Comparison of ENCODE assay signal across 8 mouse cellular contexts in genomic region chr5:107987835-107988251, GRCm38 (mm10). TPM values are rescaled to one million over a fixed set of nuclear protein-coding genes. Genes with fewer than 3 reads are reported as not detected.
DNase-seq lines count a peak whose midpoint lies in the region; ATAC-seq and TF ChIP-seq lines count a peak whose summit lies in the region.

No protein-coding gene starts in this region.

- peak overlapping the region; percentile 99 for H3K4me2 ChIP-seq in intestine, postnatal 0 days (replicated peaks; ENCODE audit: low read depth)
- peak overlapping the region; percentile 67 for H3K4me2 ChIP-seq in midbrain, embryonic 13.5 days (replicated peaks)

- TF ChIP-seq POLR2A in ES-Bruce4 (IDR thresholded peaks at IDR 0.05; ENCODE audit: insufficient read depth, low read length), result no peak

- H3K9ac ChIP-seq in ES-Bruce4 (ENCODE audit: low read depth, poor library complexity, severe bottlenecking), result peak overlapping the region; percentile 73
- peak overlapping the region; percentile 70; the same call in 1 of the 2 replicates for H3K9ac ChIP-seq in intestine, postnatal 0 days (ENCODE audit: low read depth, low read length)
- peak overlapping the region; percentile 91; the same call in 1 of the 2 replicates for H3K9ac ChIP-seq in midbrain, embryonic 13.5 days (replicated peaks)

- WGBS in intestine, postnatal 0 days, result 4% methylated on average over 5 of the region's 5 CpGs
- WGBS in midbrain, embryonic 13.5 days, result 20% methylated on average over 5 of the region's 5 CpGs

- intact Hi-C loops in heart, postnatal 25 days (cut with DNase I), result loop anchor here (2.0 to 5.0 kb wide), 4 partner anchors 13 to 67 kb away; no protein-coding TSS in a partner anchor

- no peaks in the 10 kb centered on the region for H3K36me3 ChIP-seq in ES-Bruce4 (ENCODE audit: control insufficient read depth, insufficient read depth, low read length, poor library complexity, severe bottlenecking)
- no peaks in the 10 kb centered on the region for H3K36me3 ChIP-seq in erythroblast, embryonic 14.5 days (ENCODE audit: control insufficient read depth)
- H3K36me3 ChIP-seq in intestine, postnatal 0 days (ENCODE audit: control insufficient read depth, insufficient read depth), result no peaks in the 10 kb centered on the region
- no peaks in the 10 kb centered on the region for H3K36me3 ChIP-seq in midbrain, embryonic 13.5 days

- DNase-seq in heart, adult 11 months, result peak; percentile 85
- DNase-seq in heart, postnatal 25 days (ENCODE audit: low spot score), result no peak
- DNase-seq in right cerebral cortex, postnatal 36 days (ENCODE audit: low spot score in 2 of 2), result no peak

- no peak for TF ChIP-seq EP300 in ES-Bruce4 (IDR thresholded peaks at IDR 0.05; ENCODE audit: insufficient read depth, low read depth, low read length)

- no peaks in the 10 kb centered on the region for H3K9me3 ChIP-seq in ES-Bruce4 (replicated peaks; ENCODE audit: control insufficient read depth, insufficient read depth, low read length, poor library complexity, severe bottlenecking)
- no peaks in the 10 kb centered on the region; the same call in 1 of the 2 replicates for H3K9me3 ChIP-seq in erythroblast, embryonic 14.5 days (ENCODE audit: control insufficient read depth, low read length)
- no peaks in the 10 kb centered on the region for H3K9me3 ChIP-seq in intestine, postnatal 0 days (ENCODE audit: control insufficient read depth)
- no peaks in the 10 kb centered on the region for H3K9me3 ChIP-seq in midbrain, embryonic 13.5 days

- peak overlapping the region; percentile 56 for H3K4me3 ChIP-seq in ES-Bruce4 (ENCODE audit: low read depth, low read length)
- peak overlapping the region; percentile 86 for H3K4me3 ChIP-seq in erythroblast, embryonic 14.5 days (replicated peaks)
- H3K4me3 ChIP-seq in intestine, postnatal 0 days (ENCODE audit: low read depth, low read length), result peak overlapping the region; percentile 78
- peak overlapping the region; percentile 89 for H3K4me3 ChIP-seq in midbrain, embryonic 13.5 days (replicated peaks)

- TF ChIP-seq CTCF in ES-Bruce4 (IDR thresholded peaks at IDR 0.05; ENCODE audit: low read depth, low read length), result no peak
- TF ChIP-seq CTCF in intestine, postnatal 0 days (IDR thresholded peaks at IDR 0.05; ENCODE audit: low read depth), result no peak

- no peaks in the 10 kb centered on the region for H3K27me3 ChIP-seq in ES-Bruce4 (ENCODE audit: control insufficient read depth, insufficient read depth, low read length, poor library complexity, severe bottlenecking)
- H3K27me3 ChIP-seq in erythroblast, embryonic 14.5 days (ENCODE audit: control insufficient read depth), result peaks cover 5% of the 10 kb centered on the region; the same call in 1 of the 2 replicates
- no peaks in the 10 kb centered on the region for H3K27me3 ChIP-seq in intestine, postnatal 0 days (replicated peaks; ENCODE audit: control insufficient read depth, insufficient read depth, low read length)
- no peaks in the 10 kb centered on the region for H3K27me3 ChIP-seq in midbrain, embryonic 13.5 days

- H3K27ac ChIP-seq in ES-Bruce4 (ENCODE audit: insufficient read depth, low read length), result no peak overlapping the region
- H3K27ac ChIP-seq in intestine, postnatal 0 days (ENCODE audit: low read depth, low read length), result 0 out of 2 replicates have a peak overlapping the region, but pooled peaks have one; percentile 73
- H3K27ac ChIP-seq in midbrain, embryonic 13.5 days, result no peak overlapping the region

- peak; percentile 56 for ATAC-seq in intestine, postnatal 0 days
- ATAC-seq in midbrain, embryonic 13.5 days, result peak; percentile 24; the same call in 1 of the 2 replicates
- ATAC-seq in cerebellum, adult (ENCODE audit: insufficient number of reproducible peaks, low FRiP score, low TSS enrichment), result no peak

- H3K4me1 ChIP-seq in ES-Bruce4 (ENCODE audit: control insufficient read depth, insufficient read depth, low read length), result no peaks in the 10 kb centered on the region
- peaks cover 36% of the 10 kb centered on the region for H3K4me1 ChIP-seq in erythroblast, embryonic 14.5 days (ENCODE audit: control insufficient read depth)
- H3K4me1 ChIP-seq in intestine, postnatal 0 days (replicated peaks; ENCODE audit: control insufficient read depth, insufficient read depth, low read length), result no peaks in the 10 kb centered on the region; the same call in 1 of the 2 replicates
- H3K4me1 ChIP-seq in midbrain, embryonic 13.5 days (replicated peaks), result peaks cover 18% of the 10 kb centered on the region

RNA-seq across cellular contexts. Expression of gene Fam69a, which starts 1.0 kb away (rescaled TPM):
- total RNA-seq in heart, postnatal 25 days (2021), result 10 to 100 TPM in 1 of 2 experiments, 1 to 10 TPM in 1; 8.0 to 10.9 TPM
- 7.8 and 8.9 TPM in 2 replicates for polyA plus RNA-seq in ES-Bruce4 (2011; ENCODE audit: insufficient read depth, insufficient read length, low read depth, missing spikeins)
- 0.02 and 0.17 TPM in 2 replicates for polyA plus RNA-seq in erythroblast, embryonic 14.5 days (2012)
- polyA plus RNA-seq in intestine, postnatal 0 days (2015; fragmentation: Nextera tagmentation; extraction: Ambion mirVana), result 11.7 and 11.8 TPM in 2 replicates
- 36.0 and 38.7 TPM in 2 replicates for polyA plus RNA-seq in midbrain, embryonic 13.5 days (2015; fragmentation: Nextera tagmentation; extraction: Ambion mirVana)
